Mouse (Mus musculus) left cerebral cortex, postnatal 4 days (tissue): ENCODE data around the gene Hoxa5. TPM values are rescaled to one million over a fixed set of nuclear protein-coding genes. Genes with fewer than 3 reads are reported as not detected.

Experiments used
- DNase-seq: peaks from one replicate; pipeline ENCODE4 v3.0.0-alpha.2; 2022
- intact Hi-C: fragments of 180-260 bp; cut with DNase I; formaldehyde crosslinking; loops from one replicate; pipeline ENCODE4 v1.15.1; 2025
- microRNA-seq: library from miRNA; unstranded; fragments of <30 nt; microRNA quantifications from one replicate; pipeline ENCODE4 v1.2.0, GENCODE M21; 2022
- total RNA-seq, 2 experiments: library from RNA; stranded (reverse); gene quantifications; 2 replicates each; pipeline ENCODE4 v1.2.3; 2021

Hoxa5 gene
- total RNA-seq, 2 experiments from 2014 or later: not detected

GRCm38 (mm10) chr6:52155471-52155870 lies 48.9 kb downstream of the Hoxa5 start:
- DNase-seq: no peak

GRCm38 (mm10) chr6:52154044-52154443 lies 50.3 kb downstream of the Hoxa5 start:
- DNase-seq: no peak
- intact Hi-C loops: no loop called here

More at GRCm38 (mm10) chr6:52155471-52155870, 48.9 kb downstream of the Hoxa5 start:
- intact Hi-C loops: loop anchor here (5.0 kb wide), 1 partner anchor 148 kb away; no protein-coding TSS in a partner anchor

- no peak for DNase-seq
- intact Hi-C loops: no loop called here
Measured at GRCm38 (mm10) chr6:52153270-52153669, 51.1 kb downstream of the Hoxa5 start.

- DNase-seq: no peak
- intact Hi-C loops: no loop called here
Measured at GRCm38 (mm10) chr6:52152226-52153193, 51.9 kb downstream of the Hoxa5 start.

Small RNA genes lying within 50 kb of the gene (microRNA-seq; reads per million reads assigned to microRNA genes)
- not detected for gene Mir196b

Other genes with a start within 250 kb of the Hoxa5 start
- gene Skap2, start 192.0 kb downstream of the Hoxa5 start, total RNA-seq: 1 to 10 TPM; 4.5 to 4.9 TPM
- not detected for gene Hoxa1, start 46.3 kb downstream of the Hoxa5 start, total RNA-seq
- gene Hoxa2, start 39.8 kb downstream of the Hoxa5 start, total RNA-seq: not detected
- not detected for gene 5730596B20Rik, start 27.1 kb downstream of the Hoxa5 start, total RNA-seq
- gene Hoxa4, start 12.8 kb downstream of the Hoxa5 start, total RNA-seq: not detected
- not detected for gene Hoxa6, start 4.1 kb upstream of the Hoxa5 start, total RNA-seq
- gene Hoxa3, start 8.7 kb upstream of the Hoxa5 start, total RNA-seq: not detected
- not detected for gene Gm28308, start 8.8 kb upstream of the Hoxa5 start, total RNA-seq
- not detected for gene Hoxa7, start 17.3 kb upstream of the Hoxa5 start, total RNA-seq
- gene Hoxa9, start 26.5 kb upstream of the Hoxa5 start, total RNA-seq: not detected
- not detected for gene Hoxa10, start 36.3 kb upstream of the Hoxa5 start, total RNA-seq
- gene Hoxa11, start 41.2 kb upstream of the Hoxa5 start, total RNA-seq: not detected
- not detected for gene Hoxa13, start 56.3 kb upstream of the Hoxa5 start, total RNA-seq
- gene Evx1, start 108.9 kb upstream of the Hoxa5 start, total RNA-seq: not detected